Mouse (Mus musculus) 3T3-L1 (cell line): ENCODE data around the gene Npepl1.
A peak's percentile ranks its signal among the peaks of the same experiment; 100 is the strongest.

ENCODE experiments used
- DNase-seq: peaks from one replicate; pipeline ENCODE4 v3.0.0-alpha.2; 2015; ENCODE audit warnings: low read depth, low spot score

Gene Npepl1

GRCm38 (mm10) chr2:174109991-174110782, at the start of gene Npepl1:
Npepl1 (plus strand) TSS chr2:174110349.
- no peak for DNase-seq

- no peak for DNase-seq
Observed at GRCm38 (mm10) chr2:174061219-174061618, 48.9 kb upstream of the Npepl1 start.

- DNase-seq, result no peak
Observed at GRCm38 (mm10) chr2:174063074-174063473, 47.1 kb upstream of the Npepl1 start.

- peak; percentile 34 for DNase-seq
Observed at GRCm38 (mm10) chr2:174063527-174064211, 46.5 kb upstream of the Npepl1 start.

- peak; percentile 61 for DNase-seq
Observed at GRCm38 (mm10) chr2:174067793-174068419, 42.2 kb upstream of the Npepl1 start.

- DNase-seq, result peak; percentile 40
Observed at GRCm38 (mm10) chr2:174069532-174070049, 40.6 kb upstream of the Npepl1 start.

- DNase-seq, result peak; percentile 88
Observed at GRCm38 (mm10) chr2:174071406-174071805, 38.7 kb upstream of the Npepl1 start.

GRCm38 (mm10) chr2:174073156-174073790, 36.9 kb upstream of the Npepl1 start:
- DNase-seq, result peak; percentile 58

GRCm38 (mm10) chr2:174074621-174075020, 35.5 kb upstream of the Npepl1 start:
- no peak for DNase-seq

GRCm38 (mm10) chr2:174075072-174075570, 35.0 kb upstream of the Npepl1 start:
- no peak for DNase-seq

- peak; percentile 94 for DNase-seq
Observed at GRCm38 (mm10) chr2:174075673-174076432, 34.3 kb upstream of the Npepl1 start, which contains the start of gene Stx16. Stx16 (plus strand) TSS chr2:174076308.

GRCm38 (mm10) chr2:174076433-174076824, 33.7 kb upstream of the Npepl1 start:
- no peak for DNase-seq

GRCm38 (mm10) chr2:174077004-174077695, 33.0 kb upstream of the Npepl1 start:
- DNase-seq, result peak; percentile 67

- no peak for DNase-seq
Observed at GRCm38 (mm10) chr2:174077776-174078338, 32.3 kb upstream of the Npepl1 start.

- no peak for DNase-seq
Observed at GRCm38 (mm10) chr2:174081833-174082232, 28.3 kb upstream of the Npepl1 start.

- no peak for DNase-seq
Observed at GRCm38 (mm10) chr2:174082380-174082918, 27.7 kb upstream of the Npepl1 start.

GRCm38 (mm10) chr2:174095086-174095485, 15.1 kb upstream of the Npepl1 start:
- no peak for DNase-seq

- no peak for DNase-seq
Observed at GRCm38 (mm10) chr2:174102399-174102798, 7.8 kb upstream of the Npepl1 start.

GRCm38 (mm10) chr2:174103527-174103926, 6.6 kb upstream of the Npepl1 start:
- no peak for DNase-seq
